Mouse (Mus musculus) CH12.LX (cell line): ENCODE measurements around the gene Wee2. TPM values are rescaled to one million over a fixed set of nuclear protein-coding genes. Genes with fewer than 3 reads are reported as not detected.
A peak's percentile ranks its signal among the peaks of the same experiment; 100 is the strongest.

Experiments used
- DNase-seq: peaks from one replicate; pipeline ENCODE4 v3.0.0-alpha.2; 2013; ENCODE audit errors: extremely low read depth
- H3K27ac ChIP-seq: 2 replicates; pipeline ENCODE4 v1.5.1; 2012; ENCODE audit warnings: low read depth, mild to moderate bottlenecking, control low read depth, moderate library complexity; ENCODE audit not compliant: insufficient read depth
- H3K27me3 ChIP-seq: replicated peaks from 2 replicates; pipeline ENCODE3; 2012; ENCODE audit warnings: inconsistent platforms
- H3K36me3 ChIP-seq, 2 experiments: replicated peaks in 1 of 2; 2 replicates each; pipeline versions ENCODE3 to v1.6.1; 2012; ENCODE audit warnings: inconsistent platforms in 1 of 2, low read length in 1 of 2, mild to moderate bottlenecking in 1 of 2, mixed read lengths in 1 of 2, moderate library complexity in 1 of 2; ENCODE audit not compliant: control insufficient read depth in 1 of 2, insufficient read depth in 1 of 2
- H3K4me1 ChIP-seq, 2 experiments: 2 replicates each; pipeline ENCODE4 v1.6.1; 2012; ENCODE audit warnings: inconsistent platforms in 1 of 2, moderate library complexity in 1 of 2; ENCODE audit not compliant: insufficient read depth in 2 of 2, control insufficient read depth in 1 of 2
- H3K4me2 ChIP-seq: 2 replicates; pipeline ENCODE4 v1.6.1; 2012; ENCODE audit warnings: low read depth, mild to moderate bottlenecking, control low read depth; ENCODE audit not compliant: poor library complexity, insufficient read depth, severe bottlenecking
- H3K4me3 ChIP-seq, 3 experiments: fragments of 150-350 bp in 1 of 3; sonication (generic) in 1 of 3; replicated peaks in 1 of 3; 2 replicates each; pipeline versions ENCODE3 to v1.5.1; 2011 to 2012; ENCODE audit warnings: low read depth in 2 of 3, low read length in 2 of 3, mild to moderate bottlenecking in 2 of 3, moderate library complexity in 2 of 3, control low read depth in 1 of 3, improper control_type of control experiment in 1 of 3, inconsistent platforms in 1 of 3, mixed read lengths in 1 of 3; ENCODE audit not compliant: poor library complexity in 1 of 3
- H3K79me2 ChIP-seq: replicated peaks from 2 replicates; pipeline ENCODE4 v1.6.1; 2012; ENCODE audit warnings: mild to moderate bottlenecking, moderate library complexity; ENCODE audit not compliant: control insufficient read depth, poor library complexity, insufficient read depth, severe bottlenecking; ENCODE audit errors: extremely low read depth
- H3K9ac ChIP-seq: 2 replicates; pipeline ENCODE4 v1.6.1; 2012; ENCODE audit warnings: low read depth, mild to moderate bottlenecking, control low read depth, moderate library complexity; ENCODE audit not compliant: insufficient read depth
- H3K9me3 ChIP-seq: replicated peaks from 2 replicates; pipeline ENCODE3; 2012; ENCODE audit warnings: low read length, inconsistent platforms, mixed read lengths
- BHLHE40 ChIP-seq: IDR thresholded peaks from 2 replicates; pipeline ENCODE4 v1.6.1; 2011; ENCODE audit warnings: mild to moderate bottlenecking, low read depth, low read length, improper control_type of control experiment
- CHD2 ChIP-seq: IDR thresholded peaks from 2 replicates; pipeline ENCODE4 v1.6.1; 2011; ENCODE audit warnings: low read length, improper control_type of control experiment
- CTCF ChIP-seq, 2 experiments: IDR thresholded peaks in 1 of 2; conservative IDR thresholded peaks in 1 of 2; 2 replicates each; pipeline ENCODE4 v1.5.1; 2011 to 2012; ENCODE audit warnings: low read depth in 2 of 2, low read length in 2 of 2, improper control_type of control experiment in 1 of 2, inconsistent platforms in 1 of 2, mild to moderate bottlenecking in 1 of 2, moderate library complexity in 1 of 2
- E2F4 ChIP-seq: IDR thresholded peaks from 2 replicates; pipeline ENCODE4 v1.6.1; 2011; ENCODE audit warnings: low read depth, low read length, improper control_type of control experiment; ENCODE audit not compliant: insufficient replicate concordance
- ELF1 ChIP-seq: IDR thresholded peaks from 2 replicates; pipeline ENCODE4 v1.6.1; 2014; ENCODE audit warnings: low read depth, mild to moderate bottlenecking, inconsistent platforms, low read length, improper control_type of control experiment
- EP300 ChIP-seq: IDR thresholded peaks from 2 replicates; pipeline ENCODE4 v1.6.1; 2011; ENCODE audit warnings: low read length, improper control_type of control experiment
- ETS1 ChIP-seq: conservative IDR thresholded peaks from 2 replicates; pipeline ENCODE4 v1.6.1; 2012; ENCODE audit warnings: low read depth, mild to moderate bottlenecking, inconsistent platforms, low read length, improper control_type of control experiment, moderate library complexity
- GABPA ChIP-seq: IDR thresholded peaks from 2 replicates; pipeline ENCODE4 v1.6.1; 2012; ENCODE audit warnings: low read depth, low read length, improper control_type of control experiment, inconsistent platforms; ENCODE audit not compliant: insufficient replicate concordance
- JUN ChIP-seq: IDR thresholded peaks from 2 replicates; pipeline ENCODE4 v1.6.1; 2011; ENCODE audit warnings: low read depth, mild to moderate bottlenecking, low read length, improper control_type of control experiment, moderate library complexity; ENCODE audit not compliant: insufficient read depth
- JUND ChIP-seq: conservative IDR thresholded peaks from 2 replicates; pipeline ENCODE4 v1.6.1; 2011; ENCODE audit warnings: low read depth, low read length, improper control_type of control experiment
- MAFK ChIP-seq: IDR thresholded peaks from 2 replicates; pipeline ENCODE4 v1.6.1; 2011; ENCODE audit warnings: low read length, improper control_type of control experiment; ENCODE audit not compliant: insufficient replicate concordance
- MAZ ChIP-seq: IDR thresholded peaks from 2 replicates; pipeline ENCODE4 v1.6.1; 2012; ENCODE audit warnings: low read depth, mild to moderate bottlenecking, inconsistent platforms, low read length, improper control_type of control experiment, moderate library complexity
- MXI1 ChIP-seq: IDR thresholded peaks from 2 replicates; pipeline ENCODE4 v1.6.1; 2011; ENCODE audit warnings: mild to moderate bottlenecking, low read depth, low read length, improper control_type of control experiment
- MYC ChIP-seq: IDR thresholded peaks from 2 replicates; pipeline ENCODE4 v1.6.1; 2011; ENCODE audit warnings: low read depth, mild to moderate bottlenecking, improper control_type of control experiment, low read length
- NELFE ChIP-seq: IDR thresholded peaks from 2 replicates; pipeline ENCODE4 v1.6.1; 2011; ENCODE audit warnings: low read depth, low read length, improper control_type of control experiment
- NRF1 ChIP-seq: IDR thresholded peaks from 2 replicates; pipeline ENCODE4 v1.6.1; 2014; ENCODE audit warnings: low read depth, mild to moderate bottlenecking, inconsistent platforms, low read length, improper control_type of control experiment, moderate library complexity
- PAX5 ChIP-seq: IDR thresholded peaks from 2 replicates; pipeline ENCODE4 v1.6.1; 2012; ENCODE audit warnings: low read length, inconsistent platforms, mixed read lengths
- POLR2AphosphoS2 ChIP-seq: IDR thresholded peaks from 2 replicates; pipeline ENCODE4 v1.6.1; 2011; ENCODE audit warnings: low read depth, low read length, improper control_type of control experiment
- RAD21 ChIP-seq: IDR thresholded peaks from 2 replicates; pipeline ENCODE4 v1.6.1; 2011; ENCODE audit warnings: low read depth, mild to moderate bottlenecking, low read length, improper control_type of control experiment, moderate library complexity
- SMC3 ChIP-seq: IDR thresholded peaks from 2 replicates; pipeline ENCODE4 v1.6.1; 2011; ENCODE audit warnings: low read depth, low read length, improper control_type of control experiment
- TBP ChIP-seq: conservative IDR thresholded peaks from 2 replicates; pipeline ENCODE4 v1.6.1; 2011; ENCODE audit warnings: low read depth, low read length, improper control_type of control experiment
- UBTF ChIP-seq: IDR thresholded peaks from 2 replicates; pipeline ENCODE4 v1.6.1; 2012; ENCODE audit warnings: low read depth, mild to moderate bottlenecking, inconsistent platforms, low read length, improper control_type of control experiment, moderate library complexity
- USF2 ChIP-seq: conservative IDR thresholded peaks from 2 replicates; pipeline ENCODE4 v1.6.1; 2011; ENCODE audit warnings: low read depth, low read length, improper control_type of control experiment
- ZC3H11A ChIP-seq: IDR thresholded peaks from 2 replicates; pipeline ENCODE4 v1.6.1; 2012; ENCODE audit warnings: low read depth, mild to moderate bottlenecking, inconsistent platforms, low read length, improper control_type of control experiment
- ZKSCAN1 ChIP-seq: IDR thresholded peaks from 2 replicates; pipeline ENCODE4 v1.6.1; 2012; ENCODE audit warnings: low read depth, inconsistent platforms, low read length, improper control_type of control experiment, borderline replicate concordance
- dilution Hi-C: fragments of 300-500 bp; cut with MboI; formaldehyde crosslinking; loops from 2 replicates; pipeline ENCODE4 v1.14.3; 2020; ENCODE audit warnings: low sequenced_read_pairs; ENCODE audit not compliant: extremely low pct_unique_long_range_greater_than_20kb, extremely low pct_ligation_motif_present
- in situ Hi-C: fragments of 300-500 bp; cut with MboI; formaldehyde crosslinking; loops from 3 replicates; pipeline ENCODE4 v1.14.3; 2019; ENCODE audit warnings: low sequenced_read_pairs, low pct_ligation_motif_present, low pct_unique_long_range_greater_than_20kb, mixed read lengths
- polyA plus RNA-seq: library from polyadenylated mRNA; unstranded; fragments of >175 nt; gene quantifications from 2 replicates; pipeline ENCODE4 v1.2.1, GENCODE M21; 2012; ENCODE audit warnings: low read depth; ENCODE audit not compliant: insufficient read length
- total RNA-seq, 2 experiments: library from RNA; depleted of rRNA; stranded (reverse); fragments of 300-350 nt in 1 of 2; fragments of >200 nt in 1 of 2; gene quantifications; 2 replicates each; pipeline ENCODE4 v1.2.3; 2012 to 2014

Wee2 gene
- total and polyA plus RNA-seq, 3 experiments = not detected

GRCm38 (mm10) chr6:40470916-40471719 lies 32.2 kb downstream of the Wee2 start, which contains the start of gene Ssbp1 (continued):
- TF ChIP-seq UBTF = no peak; the same call in 1 of the 2 replicates
- TF ChIP-seq GABPA = no peak; the same call in 1 of the 2 replicates
- TF ChIP-seq POLR2AphosphoS2 = peak; percentile 91; the same call in 1 of the 2 replicates
- 0 out of 2 replicates have a peak, but pooled peaks have one; percentile 27 for TF ChIP-seq E2F4
- peak; percentile 60; the same call in 1 of the 2 replicates for TF ChIP-seq ETS1
- TF ChIP-seq MXI1 = peak; percentile 92
- TF ChIP-seq MAFK = 0 out of 2 replicates have a peak, but pooled peaks have one; percentile 21
- TF ChIP-seq CHD2 = peak; percentile 100
- TF ChIP-seq MAZ = peak; percentile 71; the same call in 1 of the 2 replicates
- TF ChIP-seq RAD21 = no peak
- no peak for TF ChIP-seq PAX5
- TF ChIP-seq NRF1 = 0 out of 2 replicates have a peak, but pooled peaks have one; percentile 31
- no peak for TF ChIP-seq ZC3H11A
- TF ChIP-seq USF2 = no peak
- TF ChIP-seq ELF1 = peak; percentile 95
- TF ChIP-seq JUN = no peak
- TF ChIP-seq TBP = 0 out of 2 replicates have a peak, but pooled peaks have one; percentile 11
- peak in 1 of 2 experiments; percentile 30; a peak in 2 of 4 replicates for TF ChIP-seq CTCF (conservative IDR thresholded peaks at IDR 0.05 in 1 of 2, IDR thresholded peaks at IDR 0.05 in 1 of 2; ENCODE audit: low read depth in 2 of 2, low read length in 2 of 2)

GRCm38 (mm10) chr6:40471720-40472010 lies 32.8 kb downstream of the Wee2 start:
- no peak for DNase-seq
- Histone ChIP-seq H3K27ac (peak overlapping the region; percentile 87), H3K9me3 (peaks cover 4% of the 10 kb centered on the region), H3K36me3 (peaks cover 28 to 34% of the 10 kb centered on the region in 2 experiments), H3K79me2 (peaks cover 16% of the 10 kb centered on the region), H3K9ac (peak overlapping the region; percentile 96), H3K4me1 (peaks cover 0 to 42% of the 10 kb centered on the region in 2 experiments; a peak in 2 of 4 replicates), H3K27me3 (no peaks in the 10 kb centered on the region), H3K4me2 (peak overlapping the region; percentile 83), H3K4me3 (peak overlapping the region; percentile 74 to 96 (median 85))
- in situ Hi-C loops = no loop called here
- TF ChIP-seq USF2 = no peak
- TF ChIP-seq NELFE = no peak
- TF ChIP-seq ZKSCAN1 = no peak
- no peak for TF ChIP-seq JUN
- TF ChIP-seq JUND = no peak
- TF ChIP-seq TBP = no peak
- TF ChIP-seq EP300 = no peak
- no peak for TF ChIP-seq UBTF
- no peak for TF ChIP-seq SMC3
- no peak for TF ChIP-seq CTCF (conservative IDR thresholded peaks at IDR 0.05 in 1 of 2, IDR thresholded peaks at IDR 0.05 in 1 of 2; ENCODE audit: low read depth in 2 of 2, low read length in 2 of 2)
- TF ChIP-seq MYC = peak; percentile 40; the same call in 1 of the 2 replicates
- no peak for TF ChIP-seq GABPA
- TF ChIP-seq BHLHE40 = peak; percentile 62
- no peak for TF ChIP-seq MXI1
- dilution Hi-C loops = no loop called here
